Mouse (Mus musculus) frontal cortex, postnatal 10 days (tissue): ENCODE data around the gene Prr18.

Source experiments
- DNase-seq, 2 experiments: peaks; one replicate each; pipeline ENCODE4 v3.0.0; 2022; ENCODE audit warnings: low spot score in 2 of 2, mixed read lengths in 1 of 2

The Prr18 gene

DNA sequence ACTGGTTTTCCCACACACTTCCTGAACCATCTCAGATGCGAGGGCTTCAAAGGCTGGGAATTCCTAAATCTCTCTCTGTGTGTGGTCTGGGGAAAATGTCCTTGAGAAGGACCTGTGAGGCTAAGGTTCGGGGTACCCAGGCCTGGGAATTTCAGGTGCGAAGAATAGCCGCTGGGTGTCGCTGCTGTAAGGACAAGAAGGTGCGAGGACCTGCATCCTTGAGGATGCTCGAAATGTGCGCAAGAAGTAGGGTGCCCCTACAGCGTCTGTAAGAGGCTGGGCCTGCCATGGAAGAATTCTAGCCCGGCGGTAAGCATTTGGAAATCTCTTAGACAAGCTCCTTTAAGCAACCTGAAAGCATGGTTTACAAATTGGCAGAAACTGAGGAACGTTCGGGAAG is 51.2 kb downstream of the Prr18 start:
- DNase-seq = peak in 1 of 2 experiments; percentile 55

DNA sequence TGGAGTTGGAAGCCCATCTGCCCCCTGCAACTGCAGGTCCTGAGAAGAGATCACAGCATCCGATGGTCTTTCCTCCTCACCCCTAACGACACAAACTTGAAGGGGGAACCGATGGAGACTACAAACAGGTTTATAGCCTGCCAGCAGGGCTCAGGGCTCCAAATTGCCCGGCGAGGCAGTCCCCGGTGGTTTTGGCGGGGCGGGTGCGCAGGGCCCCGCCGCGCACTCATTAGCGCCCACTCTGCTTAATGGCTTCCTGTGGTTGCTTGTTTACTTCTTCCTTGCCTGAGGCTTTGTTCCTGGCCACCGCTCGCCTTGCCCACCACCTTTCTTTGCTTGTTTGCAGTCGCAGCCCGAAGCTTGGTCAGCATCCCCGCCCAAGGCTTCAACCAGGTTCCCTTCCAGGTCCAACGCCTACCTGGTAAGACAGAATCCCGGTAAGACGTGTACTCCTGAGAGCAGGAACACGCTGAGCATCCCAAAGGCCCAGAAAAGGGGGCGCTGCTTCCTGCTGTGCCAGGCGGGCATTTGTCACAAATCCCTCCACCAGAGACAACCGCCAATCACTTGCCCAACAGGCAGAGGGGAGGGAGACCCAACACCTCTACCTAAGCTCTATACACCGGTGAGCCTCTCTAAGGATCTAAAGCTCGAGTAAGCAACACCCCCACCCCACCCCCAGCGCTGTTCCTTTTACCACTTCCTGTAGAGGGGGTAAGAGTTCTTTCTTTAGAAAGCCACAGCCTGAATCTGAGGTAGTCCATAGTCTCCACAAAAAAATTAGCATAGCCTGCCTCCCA is 51.9 kb downstream of the Prr18 start:
- no peak for DNase-seq

DNA sequence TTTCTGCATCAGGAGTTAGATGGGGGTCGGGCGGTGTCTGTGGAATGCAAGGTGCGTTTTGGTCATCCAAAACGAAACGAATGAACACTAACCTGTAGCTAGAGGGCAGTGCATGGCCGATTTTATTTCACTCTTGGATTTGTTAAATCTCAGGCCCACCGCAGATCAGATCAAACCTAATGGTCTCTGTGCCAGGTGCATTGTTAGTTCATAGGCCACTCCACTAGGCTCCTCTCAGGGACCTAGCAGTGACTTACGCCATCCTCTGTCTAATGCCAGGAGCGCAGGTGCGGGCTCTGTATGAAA is 52.5 kb downstream of the Prr18 start:
- DNase-seq = no peak

DNA sequence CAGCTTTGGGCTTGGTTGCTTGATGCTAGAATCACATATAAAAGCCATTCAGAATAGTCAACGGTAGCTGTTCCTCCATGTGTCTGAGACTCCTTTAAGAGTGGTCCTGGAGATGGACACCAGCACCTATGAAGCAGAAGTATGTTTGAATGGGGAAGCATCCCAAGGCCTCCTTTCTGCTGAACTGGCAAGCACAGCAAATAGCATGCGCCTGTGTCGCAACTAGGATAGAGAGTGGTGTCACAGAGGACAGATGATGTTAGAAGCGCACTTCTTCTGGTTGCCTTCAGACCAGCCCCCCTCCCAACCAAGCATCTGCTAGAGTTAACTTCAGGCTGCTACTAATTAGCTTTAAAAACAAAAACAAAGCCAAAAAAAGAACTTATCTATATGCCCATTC is 53.2 kb downstream of the Prr18 start:
- DNase-seq = no peak
